Mouse (Mus musculus) embryonic facial prominence, embryonic 12.5 days (tissue): ENCODE data around the gene Avl9. TPM values are rescaled to one million over a fixed set of nuclear protein-coding genes. Genes with fewer than 3 reads are reported as not detected.

Experiments
- ATAC-seq: fragments of 200-750 bp; cut with Nextera tagmentation; 2 replicates; pipeline ENCODE4 v1.8.0; 2017; ENCODE audit not compliant: insufficient number of reproducible peaks, insufficient read depth, low FRiP score, low TSS enrichment
- H3K27ac ChIP-seq: fragments of 300-500 bp; sonication (generic); 2 replicates; pipeline ENCODE4 v1.5.1; 2016; ENCODE audit warnings: mild to moderate bottlenecking
- H3K27me3 ChIP-seq: fragments of 300-500 bp; sonication (generic); 2 replicates; pipeline ENCODE4 v1.6.1; 2016; ENCODE audit warnings: mild to moderate bottlenecking, moderate library complexity
- H3K36me3 ChIP-seq: fragments of 300-500 bp; sonication (generic); 2 replicates; pipeline ENCODE4 v1.6.1; 2016; ENCODE audit warnings: mild to moderate bottlenecking
- H3K4me1 ChIP-seq: fragments of 300-500 bp; sonication (generic); 2 replicates; pipeline ENCODE4 v1.6.1; 2016
- H3K4me2 ChIP-seq: fragments of 300-500 bp; sonication (generic); replicated peaks from 2 replicates; pipeline ENCODE4 v1.6.1; 2016; ENCODE audit warnings: mild to moderate bottlenecking, moderate library complexity
- H3K4me3 ChIP-seq: fragments of 300-500 bp; sonication (generic); 2 replicates; pipeline ENCODE4 v1.5.1; 2016; ENCODE audit warnings: mild to moderate bottlenecking
- H3K9ac ChIP-seq: fragments of 300-500 bp; sonication (generic); 2 replicates; pipeline ENCODE4 v1.6.1; 2016; ENCODE audit warnings: mild to moderate bottlenecking, moderate library complexity
- H3K9me3 ChIP-seq: fragments of 300-500 bp; sonication (generic); 2 replicates; pipeline ENCODE4 v1.6.1; 2016; ENCODE audit warnings: mild to moderate bottlenecking, moderate library complexity
- WGBS: fragments of 180-500 bp; shearing (Covaris S2); methylation state at CpG from one replicate; pipeline ENCODE4 v1.1.7; 2016; 5-methylcytosine and 5-hydroxymethylcytosine counted together
- polyA plus RNA-seq: library from polyadenylated mRNA; unstranded; fragments of >200 nt; fragmentation: Nextera tagmentation; extraction: Ambion mirVana; gene quantifications from 2 replicates; pipeline ENCODE4 v1.2.1, GENCODE M21; 2016

Gene Avl9
- polyA plus RNA-seq, result 19.4 and 20.1 TPM in 2 replicates

- peak within 1 kb of the TSS; percentile 59 for H3K4me2 ChIP-seq
- peak within 1 kb of the TSS; percentile 65 for H3K9ac ChIP-seq
- H3K27ac ChIP-seq, result peak within 1 kb of the TSS; percentile 94
- H3K9me3 ChIP-seq, result no peaks in the 10 kb centered on the region
- H3K4me3 ChIP-seq, result peak within 1 kb of the TSS; percentile 77
- no peaks in the 10 kb centered on the region for H3K27me3 ChIP-seq
- H3K4me1 ChIP-seq, result 0 out of 2 replicates have a peak, but pooled peaks cover 5% of the 10 kb centered on the region
- ATAC-seq, result peak; percentile 98
- no peaks in the 10 kb centered on the region for H3K36me3 ChIP-seq
- under 1% methylated on average over 61 of the region's 64 CpGs for WGBS
Observed at GRCm38 (mm10) chr6:56714574-56715269, at the start of gene Avl9. Gene Avl9 (plus strand): TSS chr6:56714899.

- no peaks in the 10 kb centered on the region for H3K4me1 ChIP-seq
- H3K36me3 ChIP-seq, result no peaks in the 10 kb centered on the region
- 89% methylated on average over 3 of the region's 3 CpGs for WGBS
- no peaks in the 10 kb centered on the region for H3K9me3 ChIP-seq
- no peak overlapping the region for H3K4me3 ChIP-seq
- no peaks in the 10 kb centered on the region for H3K27me3 ChIP-seq
- ATAC-seq, result no peak
- H3K27ac ChIP-seq, result no peak overlapping the region
- H3K9ac ChIP-seq, result no peak overlapping the region
- H3K4me2 ChIP-seq, result no peak overlapping the region
Observed at GRCm38 (mm10) chr6:56688238-56688637, 26.5 kb upstream of the Avl9 start.

GRCm38 (mm10) chr6:56691205-56691604 lies 23.5 kb upstream of the Avl9 start:
- H3K27me3 ChIP-seq, result no peaks in the 10 kb centered on the region
- no peak; the same call in 1 of the 2 replicates for ATAC-seq
- no peak overlapping the region for H3K27ac ChIP-seq
- H3K4me1 ChIP-seq, result no peaks in the 10 kb centered on the region
- 2% methylated on average over 2 of the region's 2 CpGs for WGBS
- H3K9me3 ChIP-seq, result no peaks in the 10 kb centered on the region
- no peak overlapping the region for H3K9ac ChIP-seq
- no peaks in the 10 kb centered on the region for H3K36me3 ChIP-seq
- no peak overlapping the region for H3K4me2 ChIP-seq
- H3K4me3 ChIP-seq, result no peak overlapping the region

- Histone ChIP-seq H3K27me3 (no peaks in the 10 kb centered on the region), H3K4me3 (no peak overlapping the region), H3K4me1 (no peaks in the 10 kb centered on the region), H3K27ac (no peak overlapping the region), H3K9ac (no peak overlapping the region), H3K9me3 (no peaks in the 10 kb centered on the region), H3K36me3 (no peaks in the 10 kb centered on the region), H3K4me2 (no peak overlapping the region)
- no peak for ATAC-seq
- 66% methylated on average over 4 of the region's 4 CpGs for WGBS
Observed at GRCm38 (mm10) chr6:56692445-56692844, 22.3 kb upstream of the Avl9 start.

GRCm38 (mm10) chr6:56703931-56704900 lies 10.5 kb upstream of the Avl9 start, which contains the start of gene Lsm5:
Gene Lsm5 (minus strand): TSS chr6:56704710.
- Histone ChIP-seq H3K9ac (peak within 1 kb of the TSS; percentile 53), H3K27me3 (no peaks in the 10 kb centered on the region), H3K36me3 (no peaks in the 10 kb centered on the region), H3K4me2 (peak within 1 kb of the TSS; percentile 78), H3K4me1 (peaks cover 3% of the 10 kb centered on the region; the same call in 1 of the 2 replicates), H3K4me3 (peak within 1 kb of the TSS; percentile 67), H3K27ac (peak within 1 kb of the TSS; percentile 33; the same call in 1 of the 2 replicates), H3K9me3 (no peaks in the 10 kb centered on the region)
- ATAC-seq, result peak; percentile 85; the same call in 1 of the 2 replicates
- WGBS, result under 1% methylated on average over 46 of the region's 46 CpGs

- H3K4me1 ChIP-seq, result 0 out of 2 replicates have a peak, but pooled peaks cover 5% of the 10 kb centered on the region
- no peaks in the 10 kb centered on the region for H3K36me3 ChIP-seq
- WGBS, result 50% methylated on average over 7 of the region's 7 CpGs
- H3K4me2 ChIP-seq, result peak overlapping the region; percentile 59
- H3K27ac ChIP-seq, result no peak overlapping the region
- H3K9ac ChIP-seq, result no peak overlapping the region
- ATAC-seq, result no peak
- peak overlapping the region; percentile 77 for H3K4me3 ChIP-seq
- H3K27me3 ChIP-seq, result no peaks in the 10 kb centered on the region
- H3K9me3 ChIP-seq, result no peaks in the 10 kb centered on the region
Observed at GRCm38 (mm10) chr6:56714186-56714573, 519 bp upstream of the Avl9 start.

GRCm38 (mm10) chr6:56715270-56715666 lies 569 bp downstream of the Avl9 start:
- Histone ChIP-seq H3K27me3 (no peaks in the 10 kb centered on the region), H3K36me3 (no peaks in the 10 kb centered on the region), H3K4me3 (peak overlapping the region; percentile 77), H3K9ac (peak overlapping the region; percentile 65), H3K4me1 (0 out of 2 replicates have a peak, but pooled peaks cover 5% of the 10 kb centered on the region), H3K4me2 (peak overlapping the region; percentile 59), H3K9me3 (no peaks in the 10 kb centered on the region), H3K27ac (peak overlapping the region; percentile 94)
- WGBS, result under 1% methylated on average over 25 of the region's 25 CpGs
- ATAC-seq, result peak; percentile 54; the same call in 1 of the 2 replicates

- H3K4me2 ChIP-seq, result no peak overlapping the region
- WGBS, result 80% methylated on average over 1 of the region's 1 CpGs
- no peak overlapping the region for H3K4me3 ChIP-seq
- H3K36me3 ChIP-seq, result peaks cover 5% of the 10 kb centered on the region; the same call in 1 of the 2 replicates
- 0 out of 2 replicates have a peak, but pooled peaks cover 5% of the 10 kb centered on the region for H3K4me1 ChIP-seq
- no peak for ATAC-seq
- H3K27me3 ChIP-seq, result no peaks in the 10 kb centered on the region
- H3K9ac ChIP-seq, result no peak overlapping the region
- no peak overlapping the region for H3K27ac ChIP-seq
- no peaks in the 10 kb centered on the region for H3K9me3 ChIP-seq
Observed at GRCm38 (mm10) chr6:56719071-56719470, 4.4 kb downstream of the Avl9 start.

GRCm38 (mm10) chr6:56720877-56721276 lies 6.2 kb downstream of the Avl9 start:
- Histone ChIP-seq H3K27ac (no peak overlapping the region), H3K4me1 (0 out of 2 replicates have a peak, but pooled peaks cover 5% of the 10 kb centered on the region), H3K9ac (no peak overlapping the region), H3K36me3 (peaks cover 13% of the 10 kb centered on the region), H3K4me2 (no peak overlapping the region), H3K27me3 (no peaks in the 10 kb centered on the region), H3K4me3 (no peak overlapping the region), H3K9me3 (no peaks in the 10 kb centered on the region)
- 71% methylated on average over 3 of the region's 3 CpGs for WGBS
- ATAC-seq, result no peak

- Histone ChIP-seq H3K9ac (no peak overlapping the region), H3K9me3 (no peaks in the 10 kb centered on the region), H3K4me1 (no peaks in the 10 kb centered on the region), H3K4me2 (no peak overlapping the region), H3K27me3 (no peaks in the 10 kb centered on the region), H3K27ac (no peak overlapping the region), H3K36me3 (peaks cover 38% of the 10 kb centered on the region), H3K4me3 (no peak overlapping the region)
- no peak for ATAC-seq
- WGBS, result 85% methylated on average over 2 of the region's 2 CpGs
Observed at GRCm38 (mm10) chr6:56732545-56732944, 17.8 kb downstream of the Avl9 start.

GRCm38 (mm10) chr6:56745950-56746543 lies 31.3 kb downstream of the Avl9 start:
- ATAC-seq, result no peak
- H3K4me1 ChIP-seq, result no peaks in the 10 kb centered on the region
- H3K4me3 ChIP-seq, result no peak overlapping the region
- H3K9me3 ChIP-seq, result no peaks in the 10 kb centered on the region
- no peak overlapping the region for H3K27ac ChIP-seq
- peaks cover 29% of the 10 kb centered on the region for H3K36me3 ChIP-seq
- H3K4me2 ChIP-seq, result no peak overlapping the region
- H3K9ac ChIP-seq, result no peak overlapping the region
- WGBS, result 89% methylated on average over 5 of the region's 5 CpGs
- no peaks in the 10 kb centered on the region for H3K27me3 ChIP-seq
